Mouse (Mus musculus) neural tube, embryonic 12.5 days (tissue): ENCODE measurements around the gene Cox6b1. TPM values are rescaled to one million over a fixed set of nuclear protein-coding genes. Genes with fewer than 3 reads are reported as not detected.

ENCODE experiments used
- ATAC-seq: fragments of 200-750 bp; cut with Nextera tagmentation; 2 replicates; pipeline ENCODE4 v1.8.0; 2017; ENCODE audit warnings: low read depth, mild to moderate bottlenecking, moderate TSS enrichment, moderate library complexity; ENCODE audit not compliant: low FRiP score
- H3K27ac ChIP-seq: fragments of 300-500 bp; sonication (generic); 2 replicates; pipeline ENCODE4 v1.5.1; 2016
- H3K27me3 ChIP-seq: fragments of 300-500 bp; sonication (generic); replicated peaks from 2 replicates; pipeline ENCODE4 v1.6.1; 2016; ENCODE audit warnings: mild to moderate bottlenecking
- H3K36me3 ChIP-seq: fragments of 300-500 bp; sonication (generic); 2 replicates; pipeline ENCODE4 v1.6.1; 2016; ENCODE audit warnings: mild to moderate bottlenecking
- H3K4me1 ChIP-seq: fragments of 300-500 bp; sonication (generic); 2 replicates; pipeline ENCODE4 v1.6.1; 2016
- H3K4me2 ChIP-seq: fragments of 300-500 bp; sonication (generic); replicated peaks from 2 replicates; pipeline ENCODE4 v1.6.1; 2016; ENCODE audit warnings: mild to moderate bottlenecking
- H3K4me3 ChIP-seq: fragments of 300-500 bp; sonication (generic); 2 replicates; pipeline ENCODE4 v1.5.1; 2016
- H3K9ac ChIP-seq: fragments of 300-500 bp; sonication (generic); 2 replicates; pipeline ENCODE4 v1.6.1; 2016; ENCODE audit warnings: mild to moderate bottlenecking
- H3K9me3 ChIP-seq: fragments of 300-500 bp; sonication (generic); 2 replicates; pipeline ENCODE4 v1.6.1; 2016; ENCODE audit warnings: mild to moderate bottlenecking
- WGBS: fragments of 180-500 bp; shearing (Covaris S2); methylation state at CpG from one replicate; pipeline ENCODE4 v1.1.7; 2016; 5-methylcytosine and 5-hydroxymethylcytosine counted together
- polyA plus RNA-seq: library from polyadenylated mRNA; unstranded; fragments of >200 nt; fragmentation: Nextera tagmentation; extraction: Ambion mirVana; gene quantifications from 2 replicates; pipeline ENCODE4 v1.2.1, GENCODE M21; 2016

The Cox6b1 gene
- polyA plus RNA-seq, 1 experiment from 2014 or later = 912 TPM

DNA sequence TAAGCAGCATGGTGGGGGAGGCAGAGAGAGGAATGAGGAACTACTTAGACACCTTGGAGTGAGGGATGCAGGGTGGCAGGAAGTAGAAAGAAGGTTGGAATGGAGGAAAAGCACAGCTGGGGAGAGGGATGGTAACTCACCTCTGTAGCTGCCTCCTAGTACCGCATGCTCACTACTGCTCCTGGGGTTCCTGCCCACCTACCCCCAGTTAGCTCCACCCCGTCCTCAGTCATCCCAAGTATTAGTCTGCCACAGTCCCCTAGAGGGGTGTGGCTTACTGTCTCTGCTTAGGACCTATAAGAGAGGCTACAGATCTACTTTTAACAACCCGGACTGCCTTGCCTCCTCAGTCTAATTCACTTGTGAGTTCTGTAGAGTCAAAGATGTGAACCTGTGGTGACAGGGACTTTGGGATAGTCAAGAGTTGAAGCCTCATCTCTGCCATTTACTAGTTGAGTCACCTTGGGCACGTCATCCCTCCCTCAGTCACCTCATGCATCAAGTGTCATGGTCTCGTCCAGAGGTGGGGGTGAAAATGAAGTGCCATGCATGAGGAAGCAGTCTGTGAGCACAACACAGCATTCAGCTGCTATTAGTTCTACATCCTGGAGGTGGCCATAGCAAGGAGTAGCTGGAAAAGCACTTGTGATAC, 33.1 kb downstream of the Cox6b1 start:
- H3K36me3 ChIP-seq = no peaks in the 10 kb centered on the region
- no peak overlapping the region for H3K9ac ChIP-seq
- H3K4me2 ChIP-seq = no peak overlapping the region
- no peak overlapping the region for H3K4me3 ChIP-seq
- no peaks in the 10 kb centered on the region for H3K9me3 ChIP-seq
- peaks cover 6% of the 10 kb centered on the region for H3K4me1 ChIP-seq
- no peak for ATAC-seq
- no peaks in the 10 kb centered on the region for H3K27me3 ChIP-seq
- WGBS = 53% methylated on average over 5 of the region's 5 CpGs
- H3K27ac ChIP-seq = no peak overlapping the region

DNA sequence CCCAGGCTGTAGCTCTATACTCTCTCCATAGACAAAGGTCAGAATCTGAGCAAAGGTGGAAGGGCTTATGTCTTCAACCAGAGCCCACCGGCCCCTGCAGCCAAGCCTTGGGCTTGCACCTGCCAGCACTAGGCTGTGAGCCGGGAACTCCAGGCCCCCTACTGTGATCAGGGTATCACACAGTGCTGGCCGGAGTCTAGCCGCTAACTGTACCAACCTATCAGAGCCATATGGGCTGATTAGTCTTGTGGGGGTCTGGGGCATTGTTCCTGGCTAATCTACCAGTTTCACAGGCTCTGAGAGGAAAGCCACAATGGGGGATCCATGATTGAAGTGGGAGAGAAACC, 34.4 kb downstream of the Cox6b1 start:
- H3K27me3 ChIP-seq = no peaks in the 10 kb centered on the region
- H3K9ac ChIP-seq = 0 out of 2 replicates have a peak overlapping the region, but pooled peaks have one; percentile 36
- H3K4me2 ChIP-seq = no peak overlapping the region
- no peaks in the 10 kb centered on the region for H3K9me3 ChIP-seq
- peaks cover 17% of the 10 kb centered on the region for H3K4me1 ChIP-seq
- peaks cover 2% of the 10 kb centered on the region; the same call in 1 of the 2 replicates for H3K36me3 ChIP-seq
- no peak for ATAC-seq
- H3K27ac ChIP-seq = no peak overlapping the region
- H3K4me3 ChIP-seq = no peak overlapping the region
- WGBS = 42% methylated on average over 4 of the region's 4 CpGs

DNA sequence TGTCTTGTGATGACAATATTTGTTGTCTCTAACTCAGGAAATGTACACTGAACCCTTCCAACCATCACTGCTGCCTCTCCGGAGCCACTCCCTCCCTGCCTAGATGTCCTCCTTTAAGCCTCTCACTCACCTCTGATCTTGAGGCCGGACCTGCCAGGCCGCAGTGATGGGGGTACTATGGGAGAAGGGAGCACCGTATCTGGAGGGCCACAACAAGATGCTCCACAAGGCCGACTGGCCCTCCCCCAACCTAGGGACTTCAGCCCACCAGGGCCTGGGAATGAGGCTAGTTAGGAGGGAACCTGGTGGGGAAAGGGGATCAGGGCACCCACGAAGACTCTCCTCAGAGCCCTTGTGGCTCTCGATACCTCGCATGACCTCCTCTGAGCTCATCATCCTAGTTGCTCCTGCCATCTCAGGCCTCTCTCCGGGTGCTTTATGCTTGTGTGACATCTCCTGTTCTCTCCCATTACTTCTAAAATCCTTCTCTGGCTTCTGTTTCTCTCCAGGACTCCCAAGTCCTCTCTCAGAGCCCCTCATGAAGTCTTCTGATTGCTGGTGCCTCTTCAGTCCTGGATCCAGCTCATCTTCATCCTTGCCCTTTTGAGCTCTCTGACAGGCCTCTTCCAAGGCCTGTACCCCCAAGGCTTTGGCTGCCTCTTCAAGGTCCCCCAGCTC, 34.9 kb downstream of the Cox6b1 start:
- WGBS = 85% methylated on average over 9 of the region's 9 CpGs
- H3K9me3 ChIP-seq = no peaks in the 10 kb centered on the region
- no peak overlapping the region for H3K4me2 ChIP-seq
- H3K9ac ChIP-seq = 0 out of 2 replicates have a peak overlapping the region, but pooled peaks have one; percentile 36
- H3K27ac ChIP-seq = no peak overlapping the region
- no peak for ATAC-seq
- H3K36me3 ChIP-seq = peaks cover 7% of the 10 kb centered on the region
- H3K27me3 ChIP-seq = no peaks in the 10 kb centered on the region
- peaks cover 19% of the 10 kb centered on the region for H3K4me1 ChIP-seq
- no peak overlapping the region for H3K4me3 ChIP-seq

DNA sequence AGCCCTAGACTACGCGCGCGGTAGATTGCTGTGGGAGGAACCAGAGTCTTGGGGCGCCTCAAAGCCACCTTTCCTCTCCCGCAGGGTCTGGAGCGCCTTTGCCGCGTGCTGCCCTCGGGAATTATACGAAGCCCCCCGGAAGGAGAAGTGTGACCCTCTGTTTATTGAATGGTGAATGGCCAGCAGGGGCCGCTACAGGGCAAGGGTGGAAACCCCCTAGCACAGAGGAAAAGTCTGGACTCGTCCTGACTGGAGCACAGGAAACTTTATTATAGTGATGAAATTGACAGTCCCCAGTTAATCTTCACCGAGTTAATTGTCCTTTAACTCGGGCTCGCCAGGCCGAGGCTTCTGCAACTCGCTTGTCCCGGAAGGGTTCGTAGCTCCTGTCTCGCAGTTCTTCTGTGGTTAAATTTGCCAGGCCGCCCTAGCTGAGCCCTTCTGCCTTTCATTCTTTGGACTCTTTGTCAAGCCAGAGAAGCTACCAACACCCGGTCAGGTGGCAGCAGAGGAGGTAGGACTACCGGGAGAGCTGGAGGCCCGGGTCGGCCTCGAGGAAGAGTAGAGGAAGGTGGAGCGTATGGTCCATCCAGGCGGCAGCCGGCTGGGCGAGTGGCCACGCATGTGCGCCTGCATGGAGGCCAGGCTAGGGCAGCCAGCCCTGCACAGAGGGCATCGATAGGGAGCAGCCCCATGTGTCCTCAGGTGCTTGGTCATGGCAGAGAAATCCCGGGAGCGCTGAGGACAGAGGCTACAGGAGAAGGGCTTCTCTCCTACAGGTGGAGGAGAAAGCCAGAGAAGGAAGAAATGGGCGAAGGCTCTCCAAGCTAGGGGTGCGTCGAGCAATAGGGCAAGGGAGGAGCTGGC, 36.3 kb downstream of the Cox6b1 start:
- peak; percentile 79 for ATAC-seq
- no peaks in the 10 kb centered on the region for H3K9me3 ChIP-seq
- peaks cover 21% of the 10 kb centered on the region for H3K36me3 ChIP-seq
- peak overlapping the region; percentile 55 for H3K9ac ChIP-seq
- peaks cover 19% of the 10 kb centered on the region for H3K4me1 ChIP-seq
- peak overlapping the region; percentile 95 for H3K4me3 ChIP-seq
- H3K27me3 ChIP-seq = no peaks in the 10 kb centered on the region
- 26% methylated on average over 40 of the region's 40 CpGs for WGBS
- peak overlapping the region; percentile 75 for H3K4me2 ChIP-seq
- H3K27ac ChIP-seq = peak overlapping the region; percentile 62; the same call in 1 of the 2 replicates

DNA sequence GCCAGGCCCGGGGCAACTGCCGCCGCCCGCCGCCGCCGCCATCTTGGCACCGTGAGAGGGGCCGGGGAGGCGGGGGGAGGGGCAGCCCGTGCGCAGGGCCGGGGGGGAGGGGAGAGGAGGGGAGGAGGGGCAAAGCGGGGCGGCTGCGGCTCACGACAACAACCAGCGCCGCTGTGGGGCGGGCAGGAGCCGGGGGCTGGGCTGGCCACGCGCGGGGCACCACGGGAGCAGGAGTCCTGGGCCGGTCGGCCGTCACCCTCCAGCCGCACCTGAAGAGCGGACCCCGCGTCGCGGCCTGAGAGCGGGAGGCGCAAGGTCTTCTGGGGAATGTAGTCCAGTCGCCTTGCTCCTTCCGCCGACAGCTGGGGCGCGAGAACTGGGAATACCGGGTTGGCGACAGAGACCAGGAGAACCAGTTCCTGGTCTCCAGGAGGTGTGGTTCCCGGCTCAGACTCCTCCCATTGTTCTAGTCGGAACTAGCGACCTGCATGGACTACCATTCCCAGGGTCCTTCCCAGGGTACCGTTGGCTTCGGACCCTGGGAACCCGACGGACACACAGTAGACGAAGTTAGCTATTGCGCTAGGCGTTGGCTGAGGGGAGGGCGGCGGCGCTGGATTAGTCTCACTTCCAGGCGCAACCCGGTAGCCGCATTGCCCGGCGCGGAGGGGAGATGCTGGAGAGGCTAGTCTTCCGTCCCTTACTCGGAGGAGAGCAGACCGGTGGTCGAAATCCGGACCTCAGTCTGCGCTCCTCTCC, 37.1 kb downstream of the Cox6b1 start, which contains the start of gene Kmt2b:
Gene Kmt2b (minus strand): TSS at position 51 of the 759 bp plus-strand sequence.
- Histone ChIP-seq H3K36me3 (peaks cover 30% of the 10 kb centered on the region), H3K4me2 (peak within 1 kb of the TSS; percentile 75), H3K9ac (peak within 1 kb of the TSS; percentile 99), H3K27ac (peak within 1 kb of the TSS; percentile 82), H3K9me3 (no peaks in the 10 kb centered on the region), H3K27me3 (no peaks in the 10 kb centered on the region), H3K4me3 (peak within 1 kb of the TSS; percentile 95), H3K4me1 (peaks cover 19% of the 10 kb centered on the region)
- ATAC-seq = peak; percentile 96
- under 1% methylated on average over 61 of the region's 68 CpGs for WGBS

DNA sequence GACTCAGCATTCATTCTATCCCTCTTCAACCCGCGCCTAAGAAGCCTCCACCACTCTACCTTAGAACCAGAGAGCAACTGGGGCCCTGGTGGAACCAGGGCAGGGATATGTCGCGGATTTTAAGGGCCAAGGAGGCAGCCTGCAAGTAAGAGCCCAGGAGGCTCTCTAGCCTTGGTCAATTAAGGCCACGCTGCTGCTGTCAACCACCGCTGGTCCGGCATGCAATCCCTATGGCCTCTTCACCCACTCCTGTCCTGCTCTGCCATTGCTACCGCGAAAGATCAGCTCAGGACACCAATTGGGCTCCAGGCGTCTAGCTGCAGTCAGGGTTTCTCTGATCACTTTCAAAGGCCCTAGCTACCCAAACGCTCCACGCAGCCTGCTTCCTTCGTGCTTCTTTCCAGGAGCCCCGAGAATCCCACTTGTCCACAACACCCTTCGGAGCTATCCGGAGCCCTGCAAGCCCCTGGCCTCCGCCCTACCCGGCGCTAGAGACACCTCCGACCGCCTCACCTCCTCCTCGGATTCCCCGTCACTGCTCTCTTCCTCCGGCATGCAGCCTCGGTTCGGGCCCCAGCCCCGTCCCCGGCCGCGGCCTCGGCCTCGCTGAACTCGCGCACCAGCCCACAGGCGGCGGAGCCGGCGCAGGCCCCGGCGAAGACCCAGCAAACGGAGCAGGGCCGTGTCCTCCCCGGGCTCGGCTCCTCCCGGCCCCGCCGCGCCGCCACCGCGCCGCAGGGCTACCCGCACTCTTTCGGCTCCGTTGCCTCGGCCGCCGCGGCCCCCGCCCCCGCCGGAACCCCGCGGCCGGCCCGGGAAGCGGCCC, 37.9 kb downstream of the Cox6b1 start:
- Histone ChIP-seq H3K36me3 (peaks cover 38% of the 10 kb centered on the region), H3K4me3 (peak overlapping the region; percentile 95), H3K27me3 (no peaks in the 10 kb centered on the region), H3K4me1 (peaks cover 19% of the 10 kb centered on the region), H3K9ac (peak overlapping the region; percentile 99), H3K27ac (peak overlapping the region; percentile 82), H3K4me2 (peak overlapping the region; percentile 75), H3K9me3 (no peaks in the 10 kb centered on the region)
- under 1% methylated on average over 67 of the region's 67 CpGs for WGBS
- ATAC-seq = peak; percentile 31

DNA sequence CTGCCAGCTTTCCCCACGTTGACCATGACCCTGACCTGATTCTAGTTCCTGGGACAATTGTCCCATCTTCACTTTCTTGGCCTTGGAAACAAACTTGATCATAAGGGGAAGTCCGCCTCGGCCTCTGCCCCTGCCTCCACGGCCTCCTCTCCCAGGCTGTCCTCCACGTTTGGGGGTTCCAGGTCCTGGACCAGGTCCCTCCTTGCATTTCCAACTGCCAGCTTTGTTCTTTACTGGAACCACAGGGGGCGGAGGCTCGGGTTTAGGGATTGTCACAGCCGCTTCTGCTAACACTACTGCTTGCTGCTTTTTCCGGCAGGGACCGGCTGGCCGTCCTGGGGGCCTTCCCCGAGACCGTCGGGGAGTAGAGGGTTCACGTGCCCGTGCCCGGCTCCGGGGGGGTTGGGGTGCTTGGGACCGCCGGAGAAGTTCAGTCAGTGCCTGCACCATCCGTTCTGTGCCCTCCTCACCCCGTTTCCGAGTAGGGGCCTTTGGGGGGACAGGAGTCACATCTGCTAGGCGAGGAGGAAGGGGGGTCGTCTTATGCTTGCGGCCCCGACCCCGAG, 39.4 kb downstream of the Cox6b1 start:
- no peak overlapping the region for H3K9ac ChIP-seq
- H3K36me3 ChIP-seq = peaks cover 53% of the 10 kb centered on the region
- H3K9me3 ChIP-seq = no peaks in the 10 kb centered on the region
- H3K4me3 ChIP-seq = no peak overlapping the region
- H3K27me3 ChIP-seq = no peaks in the 10 kb centered on the region
- H3K4me2 ChIP-seq = peak overlapping the region; percentile 75
- no peak overlapping the region for H3K27ac ChIP-seq
- ATAC-seq = no peak
- 90% methylated on average over 28 of the region's 28 CpGs for WGBS
- peaks cover 19% of the 10 kb centered on the region for H3K4me1 ChIP-seq

DNA sequence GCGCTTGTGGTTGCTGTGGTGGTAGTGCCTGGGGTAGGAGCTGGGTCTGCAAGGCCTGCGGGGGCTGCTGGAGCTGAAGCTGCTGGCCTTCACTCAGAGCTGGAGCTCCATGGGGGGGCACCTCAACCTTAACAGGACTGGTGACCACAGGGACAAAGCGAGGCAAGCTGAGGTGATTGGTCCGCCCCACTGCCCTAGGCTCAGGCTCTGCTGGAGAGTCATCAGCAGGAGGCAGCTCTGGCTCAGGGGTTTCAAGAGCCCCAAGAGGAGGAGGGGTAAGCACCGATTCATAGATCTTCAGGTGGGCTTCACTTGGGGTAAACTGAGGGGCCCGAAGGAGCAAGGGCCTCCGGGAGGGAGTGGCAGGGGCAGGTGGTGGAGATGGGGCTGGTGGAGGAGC, 40.8 kb downstream of the Cox6b1 start:
- Histone ChIP-seq H3K4me2 (no peak overlapping the region), H3K27me3 (no peaks in the 10 kb centered on the region), H3K36me3 (peaks cover 65% of the 10 kb centered on the region), H3K4me3 (no peak overlapping the region), H3K9me3 (no peaks in the 10 kb centered on the region), H3K9ac (no peak overlapping the region), H3K4me1 (peaks cover 19% of the 10 kb centered on the region), H3K27ac (no peak overlapping the region)
- WGBS = 98% methylated on average over 7 of the region's 7 CpGs
- no peak for ATAC-seq

DNA sequence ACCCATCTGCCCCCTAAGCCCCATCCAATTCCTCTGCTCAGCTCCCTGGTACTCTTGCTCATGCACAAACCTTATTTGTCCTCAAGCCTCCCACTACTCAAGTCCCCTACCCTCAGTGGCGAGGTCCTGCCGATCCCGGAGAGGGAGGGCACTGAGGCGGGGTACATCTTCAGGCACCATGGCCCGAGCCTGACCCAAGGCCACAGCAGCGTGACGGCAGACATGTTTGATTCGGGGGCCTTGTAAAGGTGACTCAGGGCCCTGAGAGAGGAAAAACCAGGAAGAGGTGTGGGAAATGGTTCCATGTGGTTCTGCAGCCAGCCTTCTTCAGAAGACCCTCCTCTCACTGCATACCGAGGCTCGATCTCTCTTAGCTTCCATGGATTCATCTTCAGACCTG, 41.6 kb downstream of the Cox6b1 start:
- H3K4me3 ChIP-seq = no peak overlapping the region
- H3K9ac ChIP-seq = no peak overlapping the region
- no peak overlapping the region for H3K27ac ChIP-seq
- 96% methylated on average over 10 of the region's 10 CpGs for WGBS
- H3K27me3 ChIP-seq = no peaks in the 10 kb centered on the region
- H3K4me1 ChIP-seq = peaks cover 13% of the 10 kb centered on the region
- H3K4me2 ChIP-seq = no peak overlapping the region
- H3K36me3 ChIP-seq = peaks cover 73% of the 10 kb centered on the region
- no peak for ATAC-seq
- H3K9me3 ChIP-seq = no peaks in the 10 kb centered on the region

DNA sequence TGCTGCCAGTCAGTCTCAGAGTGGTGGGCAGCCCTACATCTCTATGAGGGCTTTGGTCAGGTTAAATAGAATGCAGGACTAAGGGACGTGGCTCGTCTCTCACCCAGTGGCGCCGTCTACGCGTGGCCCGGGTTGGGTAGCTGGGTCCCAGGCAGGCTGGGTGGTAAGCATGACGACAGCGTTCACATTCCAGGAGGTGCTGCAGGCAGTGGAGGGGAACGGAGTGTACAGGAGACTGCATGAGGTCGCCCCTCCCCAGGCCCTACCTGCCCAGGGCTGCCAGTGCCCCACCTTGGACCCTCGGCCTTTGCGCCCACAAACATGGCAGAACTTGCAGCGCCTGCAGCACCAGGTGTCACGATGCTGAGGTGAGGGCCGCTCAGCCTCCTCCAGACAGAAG, 44.4 kb downstream of the Cox6b1 start:
- Histone ChIP-seq H3K4me2 (no peak overlapping the region), H3K4me3 (no peak overlapping the region), H3K9ac (no peak overlapping the region), H3K36me3 (peaks cover 99% of the 10 kb centered on the region), H3K9me3 (no peaks in the 10 kb centered on the region), H3K27me3 (no peaks in the 10 kb centered on the region), H3K27ac (no peak overlapping the region), H3K4me1 (peaks cover 2% of the 10 kb centered on the region)
- 97% methylated on average over 16 of the region's 16 CpGs for WGBS
- no peak for ATAC-seq

DNA sequence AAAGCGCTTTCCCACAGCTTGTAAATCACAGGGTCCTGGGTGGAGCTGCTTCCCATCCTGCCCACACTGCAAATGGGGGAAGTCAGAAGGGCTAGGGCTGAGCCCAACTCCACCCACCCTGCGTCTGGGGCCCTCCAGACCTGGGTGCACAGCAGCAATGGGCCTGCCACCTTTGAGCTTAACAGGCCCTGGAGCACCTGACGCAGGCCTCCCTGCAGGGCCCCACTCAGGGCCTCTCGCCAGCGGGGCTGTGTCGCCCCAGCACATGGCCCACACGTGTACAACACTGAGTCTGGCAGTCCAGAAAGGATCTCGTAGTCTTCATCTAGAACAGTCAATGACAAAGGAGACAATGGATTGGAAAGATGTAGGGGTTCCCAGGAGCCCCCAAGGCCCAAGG, 46.0 kb downstream of the Cox6b1 start:
- Histone ChIP-seq H3K27ac (no peak overlapping the region), H3K4me1 (no peaks in the 10 kb centered on the region), H3K9ac (no peak overlapping the region), H3K36me3 (peaks cover 99% of the 10 kb centered on the region), H3K9me3 (no peaks in the 10 kb centered on the region), H3K27me3 (no peaks in the 10 kb centered on the region), H3K4me2 (no peak overlapping the region), H3K4me3 (no peak overlapping the region)
- 95% methylated on average over 8 of the region's 8 CpGs for WGBS
- no peak for ATAC-seq
